Mouse (Mus musculus) spleen, adult 2 months (tissue): ENCODE results near the gene Fads2. TPM values are rescaled to one million over a fixed set of nuclear protein-coding genes. Genes with fewer than 3 reads are reported as not detected.
A peak's percentile ranks its signal among the peaks of the same experiment; 100 is the strongest.

ENCODE experiments used
- DNase-seq, 2 experiments: peaks; one replicate each; pipeline versions ENCODE4 v3.0.0 to v3.0.0-alpha.2; 2012 to 2021; ENCODE audit warnings: low spot score in 2 of 2, low read depth in 1 of 2
- H3K27ac ChIP-seq: fragments of 200-500 bp; 2 replicates; pipeline ENCODE4 v1.5.1; 2012; ENCODE audit warnings: low read length, inconsistent platforms; ENCODE audit not compliant: insufficient read depth
- H3K27me3 ChIP-seq: fragments of 200-500 bp; 2 replicates; pipeline ENCODE4 v1.6.1; 2012; ENCODE audit warnings: mild to moderate bottlenecking, moderate library complexity, low read length, inconsistent platforms; ENCODE audit not compliant: control insufficient read depth, insufficient read depth
- H3K36me3 ChIP-seq: fragments of 200-500 bp; 2 replicates; pipeline ENCODE4 v1.6.1; 2012; ENCODE audit warnings: mild to moderate bottlenecking, low read length, inconsistent platforms; ENCODE audit not compliant: control insufficient read depth, insufficient read depth
- H3K4me1 ChIP-seq: fragments of 200-500 bp; 2 replicates; pipeline ENCODE4 v1.6.1; 2011; ENCODE audit warnings: inconsistent platforms; ENCODE audit not compliant: control insufficient read depth, insufficient read depth, insufficient read length
- H3K4me3 ChIP-seq: fragments of 200-500 bp; 2 replicates; pipeline ENCODE4 v1.5.1; 2011; ENCODE audit warnings: mild to moderate bottlenecking, inconsistent platforms; ENCODE audit not compliant: insufficient read depth, insufficient read length; ENCODE audit errors: extremely low read depth
- CTCF ChIP-seq: fragments of 200-500 bp; IDR thresholded peaks from 2 replicates; pipeline ENCODE4 v1.5.1; 2011; ENCODE audit warnings: mild to moderate bottlenecking, inconsistent platforms; ENCODE audit not compliant: insufficient read depth, insufficient read length, insufficient replicate concordance; ENCODE audit errors: extremely low read depth
- POLR2A ChIP-seq: fragments of 200-500 bp; IDR thresholded peaks from 2 replicates; pipeline ENCODE4 v1.6.1; 2011; ENCODE audit warnings: low read depth, low read length, inconsistent platforms
- whole genome bisulfite sequencing: fragments of 180-500 bp; shearing (Covaris S2); methylation state at CpG from one replicate; pipeline ENCODE4 v1.1.7; 2018; 5-methylcytosine and 5-hydroxymethylcytosine counted together
- polyA plus RNA-seq: library from polyadenylated mRNA; depleted of rRNA; stranded (reverse); fragments of >200 nt; gene quantifications from 2 replicates; pipeline ENCODE4 v1.2.3, GENCODE M21; 2012

Fads2 gene
- polyA plus RNA-seq, 1 experiment, result 9.6 TPM

DNA sequence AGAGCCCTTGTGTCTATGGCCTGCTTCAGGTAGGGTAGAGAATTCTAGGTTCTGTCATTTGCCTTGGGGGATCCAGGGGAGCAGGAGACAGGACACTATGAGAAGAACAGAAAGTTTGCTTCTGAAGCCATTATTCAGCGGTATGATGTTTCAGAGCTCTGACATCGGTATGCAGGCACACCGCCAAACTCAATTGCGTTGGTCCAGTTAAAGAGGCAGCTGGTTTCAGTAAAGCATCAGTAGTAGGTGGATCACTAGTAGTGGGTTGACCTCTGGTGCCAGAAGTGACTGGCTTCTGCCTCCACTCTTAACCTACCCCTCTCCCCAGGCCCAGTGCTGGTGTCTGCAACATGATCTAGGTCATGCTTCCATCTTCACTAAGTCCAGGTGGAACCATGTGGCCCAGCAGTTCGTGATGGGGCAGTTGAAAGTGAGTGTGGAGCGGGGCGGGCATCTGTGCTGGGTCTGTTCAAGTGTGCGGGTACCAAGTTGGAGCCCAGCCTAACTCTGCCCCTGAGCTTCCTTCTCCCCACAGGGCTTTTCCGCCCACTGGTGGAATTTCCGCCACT lies 47.8 kb downstream of the Fads2 start:
- H3K4me1 ChIP-seq, result no peaks in the 10 kb centered on the region
- H3K27me3 ChIP-seq, result no peaks in the 10 kb centered on the region

GRCm38 (mm10) chr19:10052698-10053097 lies 48.8 kb downstream of the Fads2 start:
- Histone ChIP-seq H3K4me1 (no peaks in the 10 kb centered on the region), H3K27ac (no peak overlapping the region), H3K27me3 (no peaks in the 10 kb centered on the region), H3K36me3 (no peaks in the 10 kb centered on the region), H3K4me3 (no peak overlapping the region)
- WGBS, result 89% methylated on average over 4 of the region's 4 CpGs
- no peak for TF ChIP-seq CTCF
- no peak for DNase-seq

More for the DNA sequence above, 47.8 kb downstream of the Fads2 start:
- 93% methylated on average over 10 of the region's 10 CpGs for WGBS
- H3K36me3 ChIP-seq, result no peaks in the 10 kb centered on the region
- H3K4me3 ChIP-seq, result no peak overlapping the region
- H3K27ac ChIP-seq, result no peak overlapping the region
- no peak for DNase-seq
- TF ChIP-seq POLR2A (no peak), CTCF (no peak)

GRCm38 (mm10) chr19:10050438-10050837 lies 51.1 kb downstream of the Fads2 start:
- DNase-seq, result no peak
- peaks cover 13% of the 10 kb centered on the region; the same call in 1 of the 2 replicates for H3K4me1 ChIP-seq
- WGBS, result 73% methylated on average over 2 of the region's 2 CpGs
- no peak overlapping the region for H3K4me3 ChIP-seq
- no peak overlapping the region for H3K27ac ChIP-seq
- TF ChIP-seq POLR2A (no peak), CTCF (no peak)
- no peaks in the 10 kb centered on the region for H3K36me3 ChIP-seq
- H3K27me3 ChIP-seq, result no peaks in the 10 kb centered on the region

DNA sequence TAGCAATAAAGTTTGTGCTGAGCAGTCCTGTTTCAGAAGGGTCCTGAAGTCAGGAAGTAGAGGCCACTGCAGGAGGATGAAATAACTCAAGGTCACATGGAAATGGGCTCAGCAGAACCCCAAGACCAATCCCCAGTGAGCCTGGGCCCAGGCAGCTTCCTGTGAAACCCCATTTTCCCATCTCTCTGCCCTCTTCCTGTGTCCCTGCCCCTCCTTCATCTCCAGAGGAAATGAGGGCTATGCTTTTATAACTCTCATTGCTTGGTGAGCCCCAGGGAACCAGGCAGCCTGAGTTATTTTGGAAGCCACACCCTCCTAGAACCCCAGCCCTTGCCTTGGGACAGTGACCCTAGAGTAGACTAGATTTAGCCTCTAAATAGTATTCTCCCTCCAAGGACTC lies 52.0 kb downstream of the Fads2 start:
- DNase-seq, result no peak
- H3K4me3 ChIP-seq, result no peak overlapping the region
- no peaks in the 10 kb centered on the region for H3K36me3 ChIP-seq
- no peak overlapping the region for H3K27ac ChIP-seq
- no peaks in the 10 kb centered on the region for H3K27me3 ChIP-seq
- H3K4me1 ChIP-seq, result peaks cover 13% of the 10 kb centered on the region; the same call in 1 of the 2 replicates
- TF ChIP-seq POLR2A (no peak), CTCF (no peak)

DNA sequence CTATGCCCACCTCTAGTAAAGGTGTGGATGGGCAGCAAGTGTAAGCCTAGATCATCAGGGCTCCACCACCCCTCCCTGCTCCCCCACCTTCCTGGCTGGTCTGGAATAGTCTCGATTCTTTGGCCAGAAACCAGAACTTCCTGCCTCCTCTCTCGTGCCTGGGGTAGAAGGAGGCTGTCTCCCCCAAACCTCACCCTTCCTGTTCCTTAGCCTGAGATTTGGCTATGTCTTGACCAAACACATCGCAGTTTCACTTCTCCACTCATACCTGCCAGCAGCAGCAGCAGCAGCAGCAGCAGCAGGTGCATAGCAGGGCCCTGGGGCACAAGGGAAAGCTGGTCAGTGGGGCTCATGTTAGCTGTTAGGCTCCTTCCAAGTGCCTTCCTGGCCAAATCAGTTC lies 54.6 kb downstream of the Fads2 start:
- H3K36me3 ChIP-seq, result no peaks in the 10 kb centered on the region
- H3K4me1 ChIP-seq, result peaks cover 18% of the 10 kb centered on the region; the same call in 1 of the 2 replicates
- no peak overlapping the region for H3K4me3 ChIP-seq
- H3K27ac ChIP-seq, result 0 out of 2 replicates have a peak overlapping the region, but pooled peaks have one; percentile 13
- no peak for TF ChIP-seq POLR2A
- TF ChIP-seq CTCF, result no peak
- 6% methylated on average over 3 of the region's 3 CpGs for WGBS
- DNase-seq, result peak; percentile 12 to 47
- no peaks in the 10 kb centered on the region for H3K27me3 ChIP-seq

DNA sequence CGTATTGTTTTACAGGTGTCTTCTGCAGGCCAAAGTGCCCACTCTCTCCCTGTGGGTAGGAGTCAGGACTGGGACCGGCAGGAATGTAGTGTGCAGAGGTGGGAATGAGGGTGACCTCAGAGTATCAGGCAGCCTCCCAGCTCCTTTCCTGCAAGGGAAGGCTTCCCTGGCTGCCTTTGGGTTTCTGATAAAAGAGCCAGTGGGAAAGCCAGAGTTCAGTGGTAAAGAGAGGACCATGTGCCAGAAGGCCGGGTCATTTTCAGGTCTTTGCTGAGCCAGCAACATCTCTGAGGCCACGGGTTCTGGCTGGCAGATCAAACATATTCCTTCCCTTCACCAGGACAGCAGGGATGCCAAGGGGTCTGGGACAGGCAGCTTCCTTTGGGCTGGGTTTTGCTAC lies 55.2 kb downstream of the Fads2 start:
- WGBS, result 69% methylated on average over 4 of the region's 4 CpGs
- 0 out of 2 replicates have a peak overlapping the region, but pooled peaks have one; percentile 13 for H3K27ac ChIP-seq
- H3K27me3 ChIP-seq, result peaks cover 6% of the 10 kb centered on the region; the same call in 1 of the 2 replicates
- H3K4me3 ChIP-seq, result no peak overlapping the region
- H3K4me1 ChIP-seq, result peaks cover 22% of the 10 kb centered on the region
- TF ChIP-seq POLR2A, result no peak
- no peak for TF ChIP-seq CTCF
- DNase-seq, result no peak
- H3K36me3 ChIP-seq, result no peaks in the 10 kb centered on the region

DNA sequence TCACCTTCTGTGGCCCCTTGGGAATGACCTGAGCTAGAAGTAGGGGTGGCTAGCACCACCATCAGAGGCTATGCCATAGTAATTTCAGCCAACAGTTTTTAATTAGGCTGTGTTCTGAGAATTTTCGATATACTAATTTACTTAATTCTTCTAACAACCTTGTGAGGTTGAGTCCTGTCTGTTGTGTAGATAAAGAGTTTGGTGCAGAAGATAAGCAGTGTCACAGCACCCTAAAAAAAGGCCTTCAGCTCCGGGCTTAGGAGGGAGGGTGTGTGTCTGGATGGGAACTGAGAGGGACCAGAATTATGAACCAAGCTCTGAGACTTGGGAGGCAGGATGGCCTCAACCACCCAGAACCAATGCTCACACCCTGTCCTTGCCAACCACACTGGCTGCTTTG lies 55.8 kb downstream of the Fads2 start:
- Histone ChIP-seq H3K27ac (no peak overlapping the region), H3K4me3 (no peak overlapping the region), H3K4me1 (peaks cover 22% of the 10 kb centered on the region), H3K27me3 (peaks cover 9% of the 10 kb centered on the region; the same call in 1 of the 2 replicates), H3K36me3 (no peaks in the 10 kb centered on the region)
- no peak for DNase-seq
- WGBS, result 56% methylated on average over 2 of the region's 2 CpGs
- TF ChIP-seq CTCF (no peak), POLR2A (no peak)

DNA sequence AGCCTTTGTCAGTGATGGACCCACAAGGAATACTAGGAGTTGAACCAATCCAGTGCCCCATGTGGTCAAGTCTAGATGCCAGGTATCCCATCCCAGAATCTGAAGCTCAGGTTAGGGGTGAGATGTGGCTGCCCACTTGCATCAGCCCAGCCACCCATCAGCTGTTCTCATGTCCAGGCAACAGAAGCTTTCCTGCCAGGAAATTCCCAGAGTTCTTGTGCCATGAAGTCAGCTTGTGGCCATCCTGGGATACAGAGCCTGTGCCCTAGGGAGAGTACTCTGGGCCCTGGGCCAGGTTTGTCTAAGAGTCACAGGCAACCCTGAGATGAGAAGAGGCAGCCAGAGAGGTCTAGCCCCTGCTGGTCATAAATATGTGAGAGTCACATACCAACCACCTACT lies 57.9 kb downstream of the Fads2 start:
- no peak overlapping the region for H3K4me3 ChIP-seq
- no peak for DNase-seq
- H3K36me3 ChIP-seq, result no peaks in the 10 kb centered on the region
- TF ChIP-seq CTCF (no peak), POLR2A (no peak)
- H3K4me1 ChIP-seq, result peaks cover 22% of the 10 kb centered on the region
- H3K27ac ChIP-seq, result no peak overlapping the region
- H3K27me3 ChIP-seq, result peaks cover 9% of the 10 kb centered on the region; the same call in 1 of the 2 replicates
